9 mouse cellular contexts compared by ENCODE assay signal in genomic region chr4:126992356-126992755, GRCm38 (mm10). TPM values are rescaled to one million over a fixed set of nuclear protein-coding genes. Genes with fewer than 3 reads are reported as not detected.
DNase-seq lines count a peak whose midpoint lies in the region; ATAC-seq and TF ChIP-seq lines count a peak whose summit lies in the region.
"Had no signal": no experiment of that assay in that cellular context is flagged by ENCODE, and none has a peak within 500 bp of the region (broad histone marks: within the 10 kb centered on the region; RNA-seq: fewer than 3 reads in every experiment).

No protein-coding gene starts in this region.

- H3K27me3 ChIP-seq in kidney, postnatal 0 days (ENCODE audit: insufficient read depth, low read length), result no peaks in the 10 kb centered on the region
- H3K27me3 ChIP-seq in heart, embryonic 10.5 days (ENCODE audit: insufficient read depth, poor library complexity, severe bottlenecking), result no peaks in the 10 kb centered on the region
- H3K27me3 ChIP-seq: neural tube, embryonic 12.5 days had no signal

- no peaks in the 10 kb centered on the region for H3K4me1 ChIP-seq in kidney, postnatal 0 days (replicated peaks; ENCODE audit: insufficient read depth, low read length)
- H3K4me1 ChIP-seq in heart, embryonic 10.5 days, result no peaks in the 10 kb centered on the region
- H3K4me1 ChIP-seq: neural tube, embryonic 12.5 days had no signal

- no peak for ATAC-seq in kidney, postnatal 0 days (replicated peaks; ENCODE audit: low FRiP score, low read depth)
- ATAC-seq in monocyte, adult 5-6 weeks (replicated peaks; ENCODE audit: insufficient number of reproducible peaks, low FRiP score, low TSS enrichment, poor library complexity, severe bottlenecking), result peak; percentile 59

- no peak overlapping the region for H3K9ac ChIP-seq in kidney, postnatal 0 days (ENCODE audit: low read depth, low read length)
- H3K9ac ChIP-seq: neural tube, embryonic 12.5 days had no signal

- no peak overlapping the region for H3K4me3 ChIP-seq in kidney, postnatal 0 days (replicated peaks; ENCODE audit: low read depth, low read length)
- H3K4me3 ChIP-seq in heart, embryonic 10.5 days, result no peak overlapping the region
- H3K4me3 ChIP-seq: neural tube, embryonic 12.5 days had no signal

- no peaks in the 10 kb centered on the region for H3K9me3 ChIP-seq in kidney, postnatal 0 days (replicated peaks; ENCODE audit: low read length)
- H3K9me3 ChIP-seq in heart, embryonic 10.5 days, result no peaks in the 10 kb centered on the region
- H3K9me3 ChIP-seq: neural tube, embryonic 12.5 days had no signal

- 71% methylated on average over 5 of the region's 5 CpGs for WGBS in kidney, postnatal 0 days
- 54% methylated on average over 5 of the region's 5 CpGs for WGBS in heart, embryonic 10.5 days

- peak; percentile 54 for TF ChIP-seq CTCF in kidney, postnatal 0 days (IDR thresholded peaks at IDR 0.05; ENCODE audit: low read depth)

- no peaks in the 10 kb centered on the region for H3K36me3 ChIP-seq in kidney, postnatal 0 days (ENCODE audit: insufficient read depth, low read length)
- H3K36me3 ChIP-seq in heart, embryonic 10.5 days, result no peaks in the 10 kb centered on the region
- H3K36me3 ChIP-seq: neural tube, embryonic 12.5 days had no signal

- H3K27ac ChIP-seq in kidney, postnatal 0 days, result no peak overlapping the region
- H3K27ac ChIP-seq in heart, embryonic 10.5 days, result no peak overlapping the region
- H3K27ac ChIP-seq: neural tube, embryonic 12.5 days had no signal

- no peak overlapping the region for H3K4me2 ChIP-seq in kidney, postnatal 0 days (ENCODE audit: low read length)
- H3K4me2 ChIP-seq: neural tube, embryonic 12.5 days had no signal

- no peak for DNase-seq in kidney, postnatal 0 days (ENCODE audit: low spot score)
- DNase-seq in kidney, adult 9 months, result no peak
- DNase-seq in CD4-positive, CD25-positive, alpha-beta regulatory T cell, adult 2 months (ENCODE audit: low read depth, low spot score), result peak; percentile 79
- peak; percentile 54 for DNase-seq in T-cell, adult 2 months (ENCODE audit: low spot score)
- DNase-seq in adipocyte (ENCODE audit: low spot score), result no peak
- DNase-seq in heart, embryonic 10.5 days (ENCODE audit: low spot score), result no peak
- DNase-seq in embryo, embryonic 10.5 days (ENCODE audit: low spot score), result no peak

RNA-seq across cellular contexts. Expression of gene Zmym4, which starts 24.4 kb away (rescaled TPM):
- 14.8 and 17.3 TPM in 2 replicates for polyA plus RNA-seq in kidney, postnatal 0 days (2015; fragmentation: Nextera tagmentation; extraction: Ambion mirVana)
- 15.8 to 61.9 TPM (median 46.3 TPM) in 3 replicates for total RNA-seq in monocyte, adult 5-6 weeks (2017)
- 14.9 and 16.3 TPM in 2 replicates for polyA plus RNA-seq in heart, embryonic 10.5 days (2016; fragmentation: Nextera tagmentation; extraction: Ambion mirVana)

RNA-seq across cellular contexts. Expression of gene Sfpq, which starts 28.8 kb away (rescaled TPM):
- polyA plus RNA-seq in kidney, postnatal 0 days (2015; fragmentation: Nextera tagmentation; extraction: Ambion mirVana), result 89.6 and 98.1 TPM in 2 replicates
- total RNA-seq in monocyte, adult 5-6 weeks (2017), result 642 to 909 TPM (median 707 TPM) in 3 replicates
- polyA plus RNA-seq in heart, embryonic 10.5 days (2016; fragmentation: Nextera tagmentation; extraction: Ambion mirVana), result 49.1 and 75.9 TPM in 2 replicates

Comparison
In these comparisons a context has a peak if more than half of its experiments do, and no peak if none do; other contexts are left out.
1. DNase-seq: peak in CD4-positive, CD25-positive, alpha-beta regulatory T cell, adult 2 months (single experiment) and T-cell, adult 2 months (single experiment); none in kidney, postnatal 0 days (single experiment), kidney, adult 9 months (single experiment), adipocyte (single experiment), heart, embryonic 10.5 days (single experiment) and embryo, embryonic 10.5 days (single experiment).